Comparison of ENCODE assay signal across 8 mouse cellular contexts in genomic region chr16:4885760-4886689, GRCm38 (mm10). TPM values are rescaled to one million over a fixed set of nuclear protein-coding genes. Genes with fewer than 3 reads are reported as not detected.
DNase-seq lines count a peak whose midpoint lies in the region; ATAC-seq and TF ChIP-seq lines count a peak whose summit lies in the region.

Gene Mgrn1, plus strand, starts transcription at chr16:4886249.

- no peaks in the 10 kb centered on the region for H3K9me3 ChIP-seq in embryonic facial prominence, embryonic 13.5 days
- H3K9me3 ChIP-seq in limb, embryonic 13.5 days: no peaks in the 10 kb centered on the region
- H3K9me3 ChIP-seq in midbrain, embryonic 15.5 days: no peaks in the 10 kb centered on the region

- WGBS in embryonic facial prominence, embryonic 13.5 days: 2% methylated on average over 56 of the region's 74 CpGs
- 1% methylated on average over 62 of the region's 74 CpGs for WGBS in limb, embryonic 13.5 days
- under 1% methylated on average over 61 of the region's 74 CpGs for WGBS in midbrain, embryonic 15.5 days
- under 1% methylated on average over 62 of the region's 74 CpGs for WGBS in spleen, adult 2 months

- H3K27ac ChIP-seq in embryonic facial prominence, embryonic 13.5 days: peak within 1 kb of the TSS; percentile 86
- peak within 1 kb of the TSS; percentile 84 for H3K27ac ChIP-seq in limb, embryonic 13.5 days
- peak within 1 kb of the TSS; percentile 93 for H3K27ac ChIP-seq in midbrain, embryonic 15.5 days
- H3K27ac ChIP-seq in spleen, adult 2 months (ENCODE audit: insufficient read depth, low read length): peak within 1 kb of the TSS; percentile 93

- H3K4me3 ChIP-seq in embryonic facial prominence, embryonic 13.5 days: peak within 1 kb of the TSS; percentile 75
- peak within 1 kb of the TSS; percentile 92 for H3K4me3 ChIP-seq in limb, embryonic 13.5 days
- H3K4me3 ChIP-seq in midbrain, embryonic 15.5 days: peak within 1 kb of the TSS; percentile 77
- H3K4me3 ChIP-seq in spleen, adult 2 months (ENCODE audit: extremely low read depth, insufficient read depth, insufficient read length): peak within 1 kb of the TSS; percentile 88

- H3K27me3 ChIP-seq in embryonic facial prominence, embryonic 13.5 days: no peaks in the 10 kb centered on the region
- H3K27me3 ChIP-seq in limb, embryonic 13.5 days: no peaks in the 10 kb centered on the region
- no peaks in the 10 kb centered on the region for H3K27me3 ChIP-seq in midbrain, embryonic 15.5 days (replicated peaks)
- no peaks in the 10 kb centered on the region for H3K27me3 ChIP-seq in spleen, adult 2 months (ENCODE audit: control insufficient read depth, insufficient read depth, low read length)

- peak within 1 kb of the TSS; percentile 94 for H3K9ac ChIP-seq in embryonic facial prominence, embryonic 13.5 days
- peak within 1 kb of the TSS; percentile 96 for H3K9ac ChIP-seq in limb, embryonic 13.5 days
- peak within 1 kb of the TSS; percentile 77 for H3K9ac ChIP-seq in midbrain, embryonic 15.5 days

- peaks cover 38% of the 10 kb centered on the region for H3K4me1 ChIP-seq in embryonic facial prominence, embryonic 13.5 days
- H3K4me1 ChIP-seq in limb, embryonic 13.5 days: peaks cover 41% of the 10 kb centered on the region
- peaks cover 53% of the 10 kb centered on the region for H3K4me1 ChIP-seq in midbrain, embryonic 15.5 days
- peaks cover 6% of the 10 kb centered on the region; the same call in 1 of the 2 replicates for H3K4me1 ChIP-seq in spleen, adult 2 months (ENCODE audit: control insufficient read depth, insufficient read depth, insufficient read length)

- TF ChIP-seq POLR2A in spleen, adult 2 months (IDR thresholded peaks at IDR 0.05; ENCODE audit: low read depth, low read length): peak; percentile 27; the same call in 1 of the 2 replicates

- H3K36me3 ChIP-seq in embryonic facial prominence, embryonic 13.5 days: peaks cover 8% of the 10 kb centered on the region; the same call in 1 of the 2 replicates
- H3K36me3 ChIP-seq in limb, embryonic 13.5 days: peaks cover 3% of the 10 kb centered on the region
- no peaks in the 10 kb centered on the region for H3K36me3 ChIP-seq in midbrain, embryonic 15.5 days (replicated peaks)
- no peaks in the 10 kb centered on the region for H3K36me3 ChIP-seq in spleen, adult 2 months (ENCODE audit: control insufficient read depth, insufficient read depth, low read length)

- peak within 1 kb of the TSS; percentile 84 for H3K4me2 ChIP-seq in embryonic facial prominence, embryonic 13.5 days
- peak within 1 kb of the TSS; percentile 87 for H3K4me2 ChIP-seq in limb, embryonic 13.5 days (replicated peaks)
- peak within 1 kb of the TSS; percentile 84 for H3K4me2 ChIP-seq in midbrain, embryonic 15.5 days

- peak; percentile 83 for ATAC-seq in embryonic facial prominence, embryonic 13.5 days (ENCODE audit: insufficient number of reproducible peaks, insufficient read depth, low FRiP score, low TSS enrichment, low read depth)
- peak; percentile 89 for ATAC-seq in limb, embryonic 13.5 days (ENCODE audit: low FRiP score, low read depth)
- peak; percentile 85 for ATAC-seq in midbrain, embryonic 15.5 days (replicated peaks)

- DNase-seq in B cell, adult 2 months: peak; percentile 78
- DNase-seq in adrenal gland, postnatal 4 days (ENCODE audit: low spot score in 2 of 2): peak; percentile 60 to 76
- DNase-seq in heart, adult 18-20 months: peak; percentile 87 to 92
- peak; percentile 88 for DNase-seq in kidney, adult 18-20 months
- DNase-seq in spleen, adult 2 months (ENCODE audit: low read depth in 1 of 2, low spot score in 2 of 2): peak; percentile 68 to 77

- no peak for TF ChIP-seq CTCF in spleen, adult 2 months (IDR thresholded peaks at IDR 0.05; ENCODE audit: extremely low read depth, insufficient read depth, insufficient read length, insufficient replicate concordance)

RNA-seq across cellular contexts. Expression of gene Mgrn1, which starts in this region (rescaled TPM):
- total RNA-seq in adrenal gland, postnatal 4 days (2021): 10 to 100 TPM; 91.7 to 96.1 TPM
- 87.7 and 95.2 TPM in 2 replicates for polyA plus RNA-seq in embryonic facial prominence, embryonic 13.5 days (2015; fragmentation: Nextera tagmentation; extraction: Ambion mirVana)
- total RNA-seq in heart, adult 18-20 months (2021): 100 to 1,000 TPM; 165 to 167 TPM
- polyA plus RNA-seq in limb, embryonic 13.5 days (2015; fragmentation: Nextera tagmentation; extraction: Ambion mirVana): 98.9 and 102 TPM in 2 replicates
- 124 and 131 TPM in 2 replicates for polyA plus RNA-seq in midbrain, embryonic 15.5 days (2015; fragmentation: Nextera tagmentation; extraction: Ambion mirVana)
- 103 and 134 TPM in 2 replicates for polyA plus RNA-seq in spleen, adult 2 months (2012; rRNA removed)

Comparison
In these comparisons a context has a peak if more than half of its experiments do, and no peak if none do; other contexts are left out.
1. Peak in every context shown above with its lines: DNase-seq, ATAC-seq, H3K4me3 ChIP-seq and H3K27ac ChIP-seq.